Mouse (Mus musculus) C2C12 (cell line): Measurements from ENCODE around the gene Ddt.

ENCODE experiments used
- CTCF ChIP-seq: IDR thresholded peaks from one replicate; pipeline ENCODE4 v1.5.1; 2011; ENCODE audit not compliant: control insufficient read depth, insufficient read depth, insufficient read length
- MAX ChIP-seq: IDR thresholded peaks from one replicate; pipeline ENCODE4 v1.6.1; 2011; ENCODE audit warnings: mild to moderate bottlenecking, control low read depth

DNA sequence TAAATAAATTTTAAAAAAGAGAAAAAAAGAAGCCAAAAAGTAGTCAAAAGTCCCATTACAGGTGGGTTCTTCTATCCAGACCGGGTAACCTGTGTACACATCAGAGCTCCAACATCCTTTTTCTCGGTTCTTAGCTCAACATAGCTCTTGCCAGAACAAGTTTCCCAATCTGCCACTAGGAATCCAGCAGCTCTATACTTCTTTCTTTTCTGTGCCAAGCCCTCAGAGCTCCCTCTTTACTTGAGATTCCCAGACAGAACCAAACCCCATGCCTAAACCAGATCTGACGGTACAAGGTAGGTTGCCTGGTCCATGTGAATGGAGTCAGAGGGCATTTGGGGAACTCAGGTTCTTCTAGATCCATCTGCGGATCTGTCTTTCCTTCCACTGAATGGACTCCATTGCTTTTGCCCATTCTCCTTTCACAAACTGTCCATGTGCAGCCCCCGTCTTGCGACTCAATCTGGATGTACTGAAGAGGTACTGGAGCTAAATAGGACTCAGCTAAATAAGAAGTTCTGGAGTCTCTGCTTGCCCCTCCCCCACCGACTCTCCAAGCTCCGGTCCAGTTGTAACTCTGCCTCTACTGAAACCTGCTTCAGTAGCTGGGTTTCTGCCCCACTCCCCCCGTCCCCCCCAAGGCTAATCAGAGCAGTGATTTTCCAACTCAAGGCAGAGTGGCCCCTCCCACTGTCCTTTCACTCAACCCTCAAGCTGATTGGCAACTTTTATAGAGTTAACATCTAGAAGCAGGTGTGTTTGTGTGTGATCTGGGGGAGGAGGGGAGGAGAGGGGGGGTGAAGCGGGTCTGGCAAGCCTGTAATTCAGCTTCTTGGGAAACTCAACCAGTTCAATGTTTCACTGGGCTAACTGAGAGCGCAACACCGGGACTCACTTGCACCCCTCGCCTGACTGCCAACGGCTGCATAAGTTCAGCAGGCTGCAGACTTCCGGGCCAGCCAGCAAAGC is 6.3 kb upstream of the Ddt start:
- TF ChIP-seq MAX, result no peak
- no peak for TF ChIP-seq CTCF
